Mouse (Mus musculus): ENCODE results near the gene Prss38. TPM values are rescaled to one million over a fixed set of nuclear protein-coding genes. Genes with fewer than 3 reads are reported as not detected.

The Prss38 gene
- not detected in 2 replicates for polyA plus RNA-seq (2015; fragmentation: Nextera tagmentation; extraction: Ambion mirVana)

GRCm38 (mm10) chr11:59375475-59375874 is at the start of gene Prss38:
Gene Prss38, minus strand, starts transcription at chr11:59375657.
- Histone ChIP-seq H3K4me1 (replicated peaks) (no peaks in the 10 kb centered on the region), H3K27me3 (no peaks in the 10 kb centered on the region), H3K4me3 (replicated peaks) (no peak within 1 kb of the TSS), H3K4me2 (no peak within 1 kb of the TSS), H3K36me3 (replicated peaks) (no peaks in the 10 kb centered on the region), H3K27ac (replicated peaks) (no peak within 1 kb of the TSS), H3K9me3 (replicated peaks) (no peaks in the 10 kb centered on the region), H3K9ac (no peak within 1 kb of the TSS)
- 70% methylated on average over 16 of the region's 16 CpGs for WGBS (ENCODE audit: insufficient replicate concordance)
- no peak for ATAC-seq (ENCODE audit: insufficient read depth)

GRCm38 (mm10) chr11:59423010-59423588 is 47.6 kb upstream of the Prss38 start:
- Histone ChIP-seq H3K27ac (replicated peaks) (peak overlapping the region; percentile 39), H3K27me3 (no peaks in the 10 kb centered on the region), H3K4me3 (replicated peaks) (no peak overlapping the region), H3K9ac (no peak overlapping the region), H3K9me3 (replicated peaks) (no peaks in the 10 kb centered on the region), H3K4me2 (no peak overlapping the region), H3K4me1 (replicated peaks) (peaks cover 15% of the 10 kb centered on the region), H3K36me3 (replicated peaks) (peaks cover 11% of the 10 kb centered on the region; the same call in 1 of the 2 replicates)
- WGBS (ENCODE audit: insufficient replicate concordance) = 51% methylated on average over 5 of the region's 5 CpGs
- peak; percentile 43 for ATAC-seq (ENCODE audit: insufficient read depth)

GRCm38 (mm10) chr11:59421967-59422366 is 46.5 kb upstream of the Prss38 start:
- 44% methylated on average over 2 of the region's 2 CpGs for WGBS (ENCODE audit: insufficient replicate concordance)
- Histone ChIP-seq H3K9me3 (replicated peaks) (no peaks in the 10 kb centered on the region), H3K36me3 (replicated peaks) (peaks cover 3% of the 10 kb centered on the region; the same call in 1 of the 2 replicates), H3K27me3 (no peaks in the 10 kb centered on the region), H3K9ac (no peak overlapping the region), H3K27ac (replicated peaks) (no peak overlapping the region), H3K4me3 (replicated peaks) (no peak overlapping the region), H3K4me2 (no peak overlapping the region), H3K4me1 (replicated peaks) (peaks cover 15% of the 10 kb centered on the region)
- ATAC-seq (ENCODE audit: insufficient read depth) = no peak

GRCm38 (mm10) chr11:59421436-59421835 is 46.0 kb upstream of the Prss38 start:
- 38% methylated on average over 8 of the region's 8 CpGs for WGBS (ENCODE audit: insufficient replicate concordance)
- no peaks in the 10 kb centered on the region for H3K9me3 ChIP-seq (replicated peaks)
- H3K4me3 ChIP-seq (replicated peaks) = no peak overlapping the region
- H3K27me3 ChIP-seq = no peaks in the 10 kb centered on the region
- H3K4me2 ChIP-seq = no peak overlapping the region
- no peak for ATAC-seq (ENCODE audit: insufficient read depth)
- no peak overlapping the region for H3K9ac ChIP-seq
- H3K27ac ChIP-seq (replicated peaks) = no peak overlapping the region
- peaks cover 15% of the 10 kb centered on the region for H3K4me1 ChIP-seq (replicated peaks)
- H3K36me3 ChIP-seq (replicated peaks) = 0 out of 2 replicates have a peak, but pooled peaks cover under 1% of the 10 kb centered on the region

- Histone ChIP-seq H3K27me3 (no peaks in the 10 kb centered on the region), H3K4me1 (replicated peaks) (peaks cover 12% of the 10 kb centered on the region), H3K27ac (replicated peaks) (no peak overlapping the region), H3K9me3 (replicated peaks) (no peaks in the 10 kb centered on the region), H3K36me3 (replicated peaks) (no peaks in the 10 kb centered on the region), H3K9ac (no peak overlapping the region), H3K4me3 (replicated peaks) (no peak overlapping the region), H3K4me2 (no peak overlapping the region)
- no peak for ATAC-seq (ENCODE audit: insufficient read depth)
- 12% methylated on average over 5 of the region's 5 CpGs for whole genome bisulfite sequencing (ENCODE audit: insufficient replicate concordance)
Measured at GRCm38 (mm10) chr11:59418708-59419107, 43.3 kb upstream of the Prss38 start.

GRCm38 (mm10) chr11:59412999-59413863 is 37.8 kb upstream of the Prss38 start:
- Histone ChIP-seq H3K4me2 (no peak overlapping the region), H3K27ac (replicated peaks) (no peak overlapping the region), H3K36me3 (replicated peaks) (no peaks in the 10 kb centered on the region), H3K4me3 (replicated peaks) (no peak overlapping the region), H3K9ac (no peak overlapping the region), H3K9me3 (replicated peaks) (no peaks in the 10 kb centered on the region), H3K4me1 (replicated peaks) (0 out of 2 replicates have a peak, but pooled peaks cover 3% of the 10 kb centered on the region), H3K27me3 (no peaks in the 10 kb centered on the region)
- no peak for ATAC-seq (ENCODE audit: insufficient read depth)
- 69% methylated on average over 13 of the region's 13 CpGs for WGBS (ENCODE audit: insufficient replicate concordance)

GRCm38 (mm10) chr11:59412058-59412457 is 36.6 kb upstream of the Prss38 start:
- H3K9ac ChIP-seq = no peak overlapping the region
- 0 out of 2 replicates have a peak, but pooled peaks cover 3% of the 10 kb centered on the region for H3K36me3 ChIP-seq (replicated peaks)
- 0 out of 2 replicates have a peak, but pooled peaks cover 3% of the 10 kb centered on the region for H3K4me1 ChIP-seq (replicated peaks)
- no peak for ATAC-seq (ENCODE audit: insufficient read depth)
- H3K27ac ChIP-seq (replicated peaks) = no peak overlapping the region
- no peaks in the 10 kb centered on the region for H3K27me3 ChIP-seq
- H3K4me2 ChIP-seq = no peak overlapping the region
- H3K4me3 ChIP-seq (replicated peaks) = no peak overlapping the region
- no peaks in the 10 kb centered on the region for H3K9me3 ChIP-seq (replicated peaks)
- WGBS (ENCODE audit: insufficient replicate concordance) = 67% methylated on average over 6 of the region's 6 CpGs

GRCm38 (mm10) chr11:59410851-59411250 is 35.4 kb upstream of the Prss38 start:
- H3K36me3 ChIP-seq (replicated peaks) = 0 out of 2 replicates have a peak, but pooled peaks cover 3% of the 10 kb centered on the region
- H3K4me1 ChIP-seq (replicated peaks) = 0 out of 2 replicates have a peak, but pooled peaks cover 3% of the 10 kb centered on the region
- H3K27me3 ChIP-seq = no peaks in the 10 kb centered on the region
- H3K9ac ChIP-seq = no peak overlapping the region
- no peaks in the 10 kb centered on the region for H3K9me3 ChIP-seq (replicated peaks)
- H3K27ac ChIP-seq (replicated peaks) = no peak overlapping the region
- ATAC-seq (ENCODE audit: insufficient read depth) = no peak
- WGBS (ENCODE audit: insufficient replicate concordance) = 57% methylated on average over 2 of the region's 2 CpGs
- H3K4me2 ChIP-seq = no peak overlapping the region
- no peak overlapping the region for H3K4me3 ChIP-seq (replicated peaks)

- no peak overlapping the region for H3K9ac ChIP-seq
- H3K27ac ChIP-seq (replicated peaks) = no peak overlapping the region
- H3K4me1 ChIP-seq (replicated peaks) = no peaks in the 10 kb centered on the region
- H3K36me3 ChIP-seq (replicated peaks) = 0 out of 2 replicates have a peak, but pooled peaks cover 3% of the 10 kb centered on the region
- H3K4me3 ChIP-seq (replicated peaks) = no peak overlapping the region
- H3K9me3 ChIP-seq (replicated peaks) = no peaks in the 10 kb centered on the region
- ATAC-seq (ENCODE audit: insufficient read depth) = no peak
- no peak overlapping the region for H3K4me2 ChIP-seq
- no peaks in the 10 kb centered on the region for H3K27me3 ChIP-seq
- 46% methylated on average over 1 of the region's 1 CpGs for WGBS (ENCODE audit: insufficient replicate concordance)
Measured at GRCm38 (mm10) chr11:59405761-59406160, 30.3 kb upstream of the Prss38 start.

GRCm38 (mm10) chr11:59400876-59401275 is 25.4 kb upstream of the Prss38 start:
- Histone ChIP-seq H3K9me3 (replicated peaks) (no peaks in the 10 kb centered on the region), H3K27ac (replicated peaks) (no peak overlapping the region), H3K9ac (no peak overlapping the region), H3K4me3 (replicated peaks) (no peak overlapping the region), H3K36me3 (replicated peaks) (no peaks in the 10 kb centered on the region), H3K4me2 (no peak overlapping the region), H3K4me1 (replicated peaks) (peaks cover 11% of the 10 kb centered on the region), H3K27me3 (no peaks in the 10 kb centered on the region)
- 48% methylated on average over 2 of the region's 2 CpGs for WGBS (ENCODE audit: insufficient replicate concordance)
- ATAC-seq (ENCODE audit: insufficient read depth) = no peak

GRCm38 (mm10) chr11:59399830-59400229 is 24.4 kb upstream of the Prss38 start:
- 58% methylated on average over 8 of the region's 8 CpGs for WGBS (ENCODE audit: insufficient replicate concordance)
- Histone ChIP-seq H3K9ac (no peak overlapping the region), H3K27ac (replicated peaks) (no peak overlapping the region), H3K4me2 (no peak overlapping the region), H3K9me3 (replicated peaks) (no peaks in the 10 kb centered on the region), H3K4me1 (replicated peaks) (peaks cover 11% of the 10 kb centered on the region), H3K4me3 (replicated peaks) (no peak overlapping the region), H3K27me3 (no peaks in the 10 kb centered on the region), H3K36me3 (replicated peaks) (no peaks in the 10 kb centered on the region)
- no peak for ATAC-seq (ENCODE audit: insufficient read depth)

Data from liver, embryonic 15.5 days (tissue).